Mouse (Mus musculus): Measurements from ENCODE around the gene Ank2.

Gene Ank2

DNA sequence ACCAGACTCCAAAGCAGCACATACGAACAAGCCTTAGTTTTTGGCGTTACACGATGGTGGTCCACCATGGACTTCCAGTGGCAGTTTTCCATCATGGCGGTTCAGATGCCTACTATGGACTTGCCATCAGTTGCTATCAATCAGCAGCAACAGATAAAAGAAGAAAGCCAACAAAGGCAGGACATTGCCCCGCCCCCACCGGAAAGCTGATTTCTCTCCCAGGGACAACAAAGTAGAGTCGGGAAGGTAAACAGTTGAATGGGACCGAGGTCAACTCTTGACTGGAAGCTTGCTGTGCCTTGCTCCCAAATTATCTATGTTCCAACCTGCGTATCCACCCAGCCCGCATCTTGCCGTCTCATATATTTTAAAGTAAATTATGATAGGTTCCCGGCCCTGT lies 328.9 kb downstream of the Ank2 start:
- no peak for DNase-seq (ENCODE audit: low spot score)

DNA sequence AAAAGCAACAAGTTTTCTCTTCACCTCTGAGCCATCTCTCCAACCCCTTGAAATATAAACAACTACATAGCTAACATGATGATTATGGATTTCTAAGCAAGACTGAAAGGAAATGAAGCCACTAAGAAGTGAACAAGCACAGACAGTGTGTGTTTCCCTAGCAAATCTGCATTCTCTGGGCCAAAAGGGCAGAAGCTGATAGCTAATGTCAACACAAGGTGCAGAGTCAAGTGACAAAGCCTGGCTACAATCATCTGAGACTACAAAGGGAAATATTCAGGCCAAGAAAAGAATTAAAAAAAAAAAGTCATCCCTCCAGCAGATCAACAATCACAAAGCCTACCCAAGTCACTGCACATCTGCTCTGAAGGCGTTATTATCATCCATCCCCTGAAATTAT lies 330.0 kb downstream of the Ank2 start:
- no peak for DNase-seq (ENCODE audit: low spot score)

DNA sequence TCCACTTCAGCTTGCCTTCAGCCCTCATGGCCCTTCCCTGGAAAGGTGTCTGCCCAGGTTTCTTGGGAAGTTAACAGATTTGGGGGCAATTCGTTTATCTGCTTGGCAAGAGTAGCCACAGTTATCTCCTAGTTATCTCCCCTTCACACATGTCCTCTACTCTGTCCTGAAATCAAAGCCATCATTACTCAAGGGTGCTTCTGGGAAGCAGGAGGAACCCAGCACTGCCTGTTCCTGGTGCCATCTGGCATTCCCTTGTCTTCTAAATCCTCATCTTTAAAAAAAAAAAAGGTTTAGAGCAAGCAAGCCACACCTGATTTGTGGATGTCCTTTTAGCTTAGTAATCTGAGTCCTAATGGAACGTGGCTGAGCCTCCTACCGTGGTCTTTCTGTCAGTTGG lies 335.4 kb downstream of the Ank2 start:
- DNase-seq (ENCODE audit: low spot score): no peak

DNA sequence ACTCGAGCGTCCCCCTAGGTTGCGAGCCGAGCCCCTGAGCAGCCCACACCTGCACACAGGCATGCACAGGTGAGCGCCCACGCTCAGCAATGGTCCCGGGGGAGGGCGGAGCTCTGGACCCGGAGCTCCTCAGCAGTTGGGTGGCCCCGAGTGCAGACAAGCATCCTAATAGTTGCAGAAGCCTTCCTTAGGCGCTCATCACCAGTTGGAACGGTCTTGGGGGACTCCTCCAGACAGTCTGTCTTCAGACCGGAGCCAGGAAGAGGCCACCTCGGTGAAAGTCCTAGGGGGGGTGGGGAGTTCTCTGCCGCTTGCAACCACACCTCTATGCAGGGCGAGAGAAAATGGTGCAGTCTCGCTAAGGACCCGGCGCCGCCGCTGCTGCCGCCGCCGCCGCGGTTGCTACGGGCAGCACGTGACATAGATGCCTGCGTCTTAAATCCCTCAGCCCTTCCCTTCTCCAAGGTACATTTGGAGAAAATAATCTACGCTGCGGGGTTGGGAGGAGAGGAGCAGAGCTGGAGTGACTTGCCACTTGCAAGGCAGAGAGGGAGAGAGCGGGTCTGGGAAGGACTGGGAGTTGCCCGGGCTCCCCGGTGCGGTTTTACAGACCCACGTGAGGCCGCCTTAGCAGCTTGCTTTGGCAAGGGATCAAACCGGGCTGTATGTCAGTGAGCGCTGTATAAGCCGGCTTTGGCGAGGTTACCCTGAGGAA lies 337.0 kb downstream of the Ank2 start:
- peak; percentile 74 for DNase-seq (ENCODE audit: low spot score)

- DNase-seq (ENCODE audit: low spot score): no peak
Observed at GRCm38 (mm10) chr3:127161085-127161837, 337.9 kb downstream of the Ank2 start.

GRCm38 (mm10) chr3:127157706-127158105 lies 341.4 kb downstream of the Ank2 start:
- DNase-seq (ENCODE audit: low spot score): no peak

DNA sequence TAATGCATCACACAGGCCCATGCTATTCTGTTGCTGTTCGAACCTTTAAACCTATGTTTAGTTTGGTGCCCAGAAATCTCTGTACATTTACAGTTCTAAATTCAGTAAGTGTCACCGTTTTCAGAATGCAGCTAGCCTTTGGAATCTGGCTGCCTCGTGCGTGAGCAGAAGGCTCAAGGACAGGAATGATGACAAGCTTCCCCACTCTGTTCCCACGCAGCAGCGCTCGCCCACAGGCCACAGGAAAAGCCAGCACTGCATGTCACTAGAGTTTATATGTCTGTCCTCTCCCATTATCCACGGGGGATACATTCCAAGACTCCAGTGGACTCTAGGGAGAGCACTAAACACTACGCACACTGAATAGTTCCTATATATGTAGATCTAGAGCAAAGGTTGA lies 343.1 kb downstream of the Ank2 start:
- DNase-seq (ENCODE audit: low spot score): peak; percentile 49

- no peak for DNase-seq (ENCODE audit: low spot score)
Observed at GRCm38 (mm10) chr3:127153861-127154260, 345.3 kb downstream of the Ank2 start.

GRCm38 (mm10) chr3:127153443-127153842 lies 345.7 kb downstream of the Ank2 start:
- DNase-seq (ENCODE audit: low spot score): no peak

GRCm38 (mm10) chr3:127148648-127149047 lies 350.5 kb downstream of the Ank2 start:
- DNase-seq (ENCODE audit: low spot score): no peak

GRCm38 (mm10) chr3:127140590-127140989 lies 358.6 kb downstream of the Ank2 start:
- DNase-seq (ENCODE audit: low spot score): no peak

GRCm38 (mm10) chr3:127139638-127140037 lies 359.5 kb downstream of the Ank2 start:
- DNase-seq (ENCODE audit: low spot score): no peak

- no peak for DNase-seq (ENCODE audit: low spot score)
Observed at GRCm38 (mm10) chr3:127137508-127137907, 361.6 kb downstream of the Ank2 start.

- no peak for DNase-seq (ENCODE audit: low spot score)
Observed at GRCm38 (mm10) chr3:127134062-127134461, 365.1 kb downstream of the Ank2 start.

DNA sequence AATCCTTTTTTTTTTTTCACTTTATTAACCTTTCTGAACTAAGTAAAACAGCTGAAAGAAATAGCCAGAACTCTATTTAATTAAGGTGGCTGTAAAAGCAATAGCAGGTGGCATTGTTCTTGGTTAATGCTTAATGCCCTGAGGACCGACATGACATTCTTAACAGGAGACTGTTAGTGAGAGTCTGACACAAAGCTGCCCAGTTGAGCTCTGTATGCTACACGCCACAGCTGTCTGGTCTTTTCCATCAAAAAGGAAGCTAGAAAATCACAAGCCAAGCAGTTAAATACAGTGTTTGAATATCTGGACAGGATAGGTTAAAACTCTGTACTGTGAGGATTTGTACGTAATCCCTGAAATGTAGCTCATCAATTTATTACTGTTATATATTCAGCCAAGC lies 368.1 kb downstream of the Ank2 start:
- no peak for DNase-seq (ENCODE audit: low spot score)

- no peak for DNase-seq (ENCODE audit: low spot score)
Observed at GRCm38 (mm10) chr3:127130167-127130770, 368.9 kb downstream of the Ank2 start.

- DNase-seq (ENCODE audit: low spot score): no peak
Observed at GRCm38 (mm10) chr3:127129750-127130149, 369.4 kb downstream of the Ank2 start.

DNA sequence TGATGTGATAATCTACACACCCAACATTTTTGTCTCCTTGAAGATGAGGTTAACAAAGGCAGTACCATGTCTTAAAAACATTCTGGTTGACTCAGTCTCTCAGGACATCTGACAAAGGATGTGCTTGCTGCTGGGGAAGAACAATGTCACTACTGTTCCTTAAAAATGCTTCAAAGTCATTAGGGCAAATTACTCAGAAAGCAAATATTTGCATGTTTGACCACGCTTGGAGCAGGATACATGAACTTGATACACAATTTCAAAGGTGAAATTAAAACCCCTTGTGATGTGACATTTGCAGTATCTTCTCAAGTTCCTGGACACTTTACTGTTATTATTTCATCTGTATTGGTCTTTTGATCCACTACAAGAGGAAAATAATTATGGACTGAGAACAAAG lies 371.5 kb downstream of the Ank2 start:
- DNase-seq (ENCODE audit: low spot score): no peak

- no peak for DNase-seq (ENCODE audit: low spot score)
Observed at GRCm38 (mm10) chr3:127126220-127126619, 372.9 kb downstream of the Ank2 start.

DNA sequence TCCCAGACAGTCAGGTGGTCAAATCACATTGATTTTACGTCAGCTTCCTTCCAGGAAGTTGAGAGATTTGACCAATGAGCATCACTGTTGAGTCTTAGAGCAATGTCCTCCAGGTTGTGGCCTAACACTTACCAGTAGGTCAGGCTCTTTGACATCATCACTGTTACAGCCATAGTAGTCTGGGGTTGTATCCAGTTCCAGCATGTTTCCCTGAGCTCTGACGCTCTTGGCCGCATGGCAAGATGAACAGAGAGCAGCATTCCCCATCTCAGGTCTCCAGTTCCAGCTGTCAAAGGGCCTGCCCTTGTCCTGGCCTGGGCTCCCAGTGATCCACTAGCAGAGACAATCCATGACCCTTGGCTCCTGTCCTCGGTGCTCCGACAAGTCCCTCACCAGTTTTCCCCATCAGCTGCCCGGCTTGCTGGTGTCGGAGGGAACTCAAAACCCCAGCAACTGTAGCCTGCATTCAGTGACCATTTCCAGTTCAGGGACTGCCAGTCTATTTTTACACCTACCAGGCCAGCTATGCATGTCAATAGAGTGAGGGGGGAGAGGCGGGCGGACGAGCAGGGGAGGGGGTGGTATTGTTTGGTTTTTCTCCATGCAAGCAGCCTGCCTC lies 374.7 kb downstream of the Ank2 start:
- DNase-seq (ENCODE audit: low spot score): no peak

GRCm38 (mm10) chr3:127123376-127123775 lies 375.8 kb downstream of the Ank2 start:
- no peak for DNase-seq (ENCODE audit: low spot score)

- DNase-seq (ENCODE audit: low spot score): no peak
Observed at GRCm38 (mm10) chr3:127118777-127119176, 380.4 kb downstream of the Ank2 start.

DNA sequence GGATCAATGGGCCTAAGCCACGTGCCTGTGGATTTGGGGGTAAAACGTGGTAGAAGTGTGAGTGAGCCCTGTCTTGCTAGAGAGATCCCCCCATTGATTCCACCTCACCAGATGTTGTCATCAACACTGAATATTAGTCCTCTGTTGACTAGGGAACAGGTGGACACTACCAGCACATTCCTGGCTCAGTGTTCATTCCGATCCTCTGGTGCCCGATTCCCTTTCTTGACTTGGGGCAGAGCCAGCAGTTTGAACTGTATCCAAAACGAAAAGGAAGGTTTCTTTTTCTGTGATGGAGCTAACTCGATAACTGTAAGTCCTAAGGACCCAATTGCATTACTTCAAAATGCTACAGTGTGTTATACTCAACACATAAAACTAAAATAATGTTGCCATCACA lies 382.9 kb downstream of the Ank2 start:
- no peak for DNase-seq (ENCODE audit: low spot score)

Measured in left cerebral cortex, adult 11 months (tissue).